Mouse (Mus musculus) frontal cortex, postnatal 25 days (tissue): ENCODE data around the gene Arhgef17.
"Not testable (repeated sequence)": the region's sequence is repeated elsewhere in the genome, so short reads cannot be mapped to it uniquely, and the experiment has no call there.

ENCODE experiments used
- DNase-seq, 2 experiments: peaks; one replicate each; pipeline ENCODE4 v3.0.0; 2022; ENCODE audit warnings: low spot score in 2 of 2

Arhgef17 gene

GRCm38 (mm10) chr7:100846033-100846432 is 85.9 kb downstream of the Arhgef17 start:
- not testable (repeated sequence) for DNase-seq

DNA sequence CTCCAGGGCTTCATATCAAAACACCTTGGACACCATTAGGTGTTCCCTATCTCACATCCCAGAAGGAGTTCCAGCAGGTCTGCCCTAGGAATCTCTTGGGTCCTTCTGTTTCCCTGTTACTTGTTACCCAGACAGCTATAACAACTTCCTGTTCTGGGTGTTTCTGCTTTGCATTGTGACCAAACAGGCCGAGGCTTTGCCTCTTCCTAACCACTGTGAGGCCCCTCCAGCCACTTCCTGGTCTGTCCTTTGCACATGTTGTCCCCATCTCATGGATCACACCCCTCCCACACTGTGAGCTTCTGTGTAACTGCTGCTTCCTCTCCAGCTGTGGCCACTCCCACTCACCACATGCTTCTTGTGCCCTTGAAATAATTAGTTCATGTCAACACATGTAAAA is 86.5 kb downstream of the Arhgef17 start:
- DNase-seq: peak in 1 of 2 experiments; percentile 25

DNA sequence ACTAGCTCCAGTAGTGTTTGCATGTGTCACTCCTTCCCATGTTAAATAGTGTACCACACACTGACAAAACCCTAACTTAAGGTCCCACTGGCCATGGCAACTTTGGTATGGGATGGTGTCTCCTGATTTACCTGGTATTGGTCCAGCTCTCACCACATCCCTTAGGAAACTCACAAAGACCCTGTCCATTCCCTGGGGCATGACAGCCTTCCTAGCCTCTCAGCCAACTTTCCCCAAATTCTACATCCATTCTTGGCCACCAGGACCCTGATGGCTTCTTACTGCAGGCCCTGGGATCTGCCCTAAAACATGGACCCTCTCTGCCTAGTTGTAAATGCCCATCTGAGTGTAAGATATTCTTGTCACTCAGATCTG is 86.9 kb downstream of the Arhgef17 start:
- no peak for DNase-seq

- DNase-seq: no peak
Measured at GRCm38 (mm10) chr7:100844385-100845025, 87.4 kb downstream of the Arhgef17 start.

- no peak for DNase-seq
Measured at GRCm38 (mm10) chr7:100843866-100844265, 88.0 kb downstream of the Arhgef17 start.

GRCm38 (mm10) chr7:100842175-100842574 is 89.7 kb downstream of the Arhgef17 start:
- DNase-seq: no peak

DNA sequence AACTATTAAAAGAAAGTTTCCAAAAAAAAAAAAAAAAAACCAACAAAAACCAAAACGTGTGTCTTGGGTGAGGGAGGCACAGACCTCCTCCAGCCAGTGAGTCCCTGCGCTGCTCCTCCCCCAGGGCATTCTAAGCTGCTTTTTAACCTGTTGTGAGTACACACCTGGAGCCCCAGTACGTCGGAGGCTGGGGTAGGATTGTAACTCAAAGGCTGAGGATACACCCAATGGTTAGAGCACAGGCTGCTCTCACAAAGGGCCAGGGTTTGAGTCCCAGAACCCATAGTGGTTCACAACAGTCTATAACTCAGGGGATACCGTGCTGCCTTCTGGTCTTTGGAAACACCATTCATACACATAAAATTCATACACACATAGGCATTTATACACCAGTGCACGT is 90.3 kb downstream of the Arhgef17 start:
- DNase-seq: no peak

DNA sequence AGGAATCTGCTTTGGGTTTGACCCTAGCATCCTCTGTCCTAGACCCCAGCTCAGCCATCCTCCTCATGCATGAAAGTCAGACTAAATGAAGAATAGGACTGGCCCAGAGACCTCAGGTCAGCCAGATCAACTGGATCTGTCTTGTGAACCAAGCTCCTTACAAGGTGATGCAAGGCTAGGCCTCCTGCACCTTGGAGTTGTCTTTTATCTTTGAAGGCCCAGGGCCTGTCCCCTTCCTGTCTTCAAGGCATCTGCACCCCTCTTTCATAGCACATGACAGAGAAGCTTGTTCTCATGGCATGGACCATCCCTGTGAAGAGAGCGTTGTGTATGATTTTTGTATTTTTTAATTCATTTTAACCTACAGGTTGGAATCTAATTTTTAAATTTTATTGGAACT is 91.0 kb downstream of the Arhgef17 start:
- DNase-seq: no peak

- DNase-seq: no peak
Measured at GRCm38 (mm10) chr7:100839632-100840402, 92.1 kb downstream of the Arhgef17 start.

GRCm38 (mm10) chr7:100837701-100838100 is 94.2 kb downstream of the Arhgef17 start:
- DNase-seq: no peak

DNA sequence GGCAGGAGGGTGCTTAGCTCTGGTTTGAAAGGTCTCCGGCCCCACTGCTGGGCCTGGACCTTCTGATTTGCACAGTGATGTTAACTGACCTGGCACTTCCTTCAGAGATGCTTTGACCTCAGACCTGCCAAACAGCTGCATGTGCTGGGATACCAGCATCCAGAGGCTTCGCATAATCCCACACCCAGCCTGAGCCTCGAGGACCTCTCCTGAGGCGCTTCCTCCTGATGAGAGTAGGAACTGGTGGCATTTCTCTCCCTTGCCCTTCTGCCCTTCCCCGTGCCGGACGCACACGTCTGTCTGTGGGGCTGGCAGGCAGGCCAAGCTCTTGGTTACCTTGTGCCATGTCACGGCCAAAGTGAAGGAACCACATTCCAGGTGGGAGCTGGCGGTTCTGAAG is 95.2 kb downstream of the Arhgef17 start:
- DNase-seq: no peak

DNA sequence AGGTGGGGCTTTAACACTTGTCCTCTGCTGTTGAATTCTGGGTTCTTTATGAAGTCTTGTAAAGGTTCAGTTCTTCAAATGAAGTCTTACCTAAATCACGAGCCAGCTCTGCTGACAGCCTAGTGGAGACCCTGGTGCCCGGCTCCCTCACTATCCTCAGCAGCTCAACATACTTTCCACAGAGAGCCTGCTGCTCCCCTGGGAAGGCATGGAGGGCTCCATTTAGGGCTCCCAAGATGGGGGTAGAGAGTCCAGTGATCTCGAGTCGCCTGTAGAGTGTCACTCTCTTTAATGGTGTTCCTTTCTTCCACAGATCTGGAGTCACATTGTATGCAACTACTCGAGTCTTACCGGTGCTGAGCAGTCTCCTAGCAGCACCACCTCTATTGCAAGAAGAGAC is 96.2 kb downstream of the Arhgef17 start:
- DNase-seq: no peak

DNA sequence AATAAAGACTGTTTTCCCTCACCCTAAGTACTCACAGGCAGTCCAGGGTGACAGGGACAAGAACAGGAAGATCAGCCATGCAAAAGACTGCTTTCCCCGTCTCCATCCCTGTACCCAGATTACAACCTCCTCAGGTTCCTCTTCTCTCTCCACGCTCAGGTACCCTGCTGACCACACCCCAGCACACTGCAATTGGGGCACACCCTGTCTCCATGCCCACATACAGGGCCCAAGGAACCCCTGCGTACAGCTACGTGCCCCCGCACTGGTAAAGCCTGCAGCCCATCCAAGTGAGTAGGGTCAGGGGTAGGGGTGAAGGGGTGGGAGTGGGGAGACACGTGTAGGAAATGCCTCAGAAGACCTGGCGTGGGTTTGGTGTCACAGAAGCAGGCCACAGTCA is 96.7 kb downstream of the Arhgef17 start:
- DNase-seq: no peak

- DNase-seq: no peak
Measured at GRCm38 (mm10) chr7:100833859-100834258, 98.0 kb downstream of the Arhgef17 start.

GRCm38 (mm10) chr7:100828549-100828948 is 103.4 kb downstream of the Arhgef17 start:
- no peak for DNase-seq

GRCm38 (mm10) chr7:100824661-100825060 is 107.2 kb downstream of the Arhgef17 start:
- DNase-seq: no peak
